Mouse (Mus musculus): ENCODE results near the gene Tlr9. TPM values are rescaled to one million over a fixed set of nuclear protein-coding genes. Genes with fewer than 3 reads are reported as not detected.
A peak's percentile ranks its signal among the peaks of the same experiment; 100 is the strongest.

Tlr9 gene
- polyA plus RNA-seq, 1 experiment from 2014 or later: 0.07 TPM

DNA sequence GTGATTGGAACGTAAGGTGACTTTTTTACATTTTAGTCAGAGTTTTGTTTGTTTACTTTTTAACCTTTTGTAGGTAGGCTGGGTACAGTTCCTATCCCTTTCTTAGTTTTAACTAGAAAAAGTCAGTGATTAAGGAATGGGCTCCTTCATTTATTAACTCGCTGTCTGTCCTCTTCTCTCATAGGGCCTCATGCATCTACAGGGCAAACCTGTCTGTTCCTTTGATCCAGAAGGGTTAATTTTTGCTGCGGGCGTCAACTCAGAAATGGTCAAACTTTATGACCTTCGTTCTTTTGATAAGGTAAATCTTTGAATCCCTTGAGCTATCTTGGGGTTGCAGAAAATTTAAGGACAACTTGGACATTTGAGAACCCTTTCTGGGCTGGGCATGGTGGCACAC is 38.4 kb upstream of the Tlr9 start:
- Histone ChIP-seq H3K4me1 (ENCODE audit: control insufficient read depth, insufficient read depth, low read length) (no peaks in the 10 kb centered on the region), H3K9ac (ENCODE audit: low read depth, low read length) (no peak overlapping the region), H3K27ac (replicated peaks; ENCODE audit: low read depth, low read length) (no peak overlapping the region), H3K36me3 (ENCODE audit: control insufficient read depth, insufficient read depth, low read length) (peaks cover 99% of the 10 kb centered on the region), H3K4me3 (ENCODE audit: low read depth, low read length) (no peak overlapping the region), H3K9me3 (ENCODE audit: control insufficient read depth, low read length) (no peaks in the 10 kb centered on the region), H3K4me2 (ENCODE audit: low read depth, low read length) (no peak overlapping the region), H3K27me3 (replicated peaks; ENCODE audit: control insufficient read depth, insufficient read depth, low read length) (no peaks in the 10 kb centered on the region)
- DNase-seq (ENCODE audit: low spot score) (no peak), ATAC-seq (ENCODE audit: low read depth) (no peak)
- 89% methylated on average over 5 of the region's 5 CpGs for WGBS

DNA sequence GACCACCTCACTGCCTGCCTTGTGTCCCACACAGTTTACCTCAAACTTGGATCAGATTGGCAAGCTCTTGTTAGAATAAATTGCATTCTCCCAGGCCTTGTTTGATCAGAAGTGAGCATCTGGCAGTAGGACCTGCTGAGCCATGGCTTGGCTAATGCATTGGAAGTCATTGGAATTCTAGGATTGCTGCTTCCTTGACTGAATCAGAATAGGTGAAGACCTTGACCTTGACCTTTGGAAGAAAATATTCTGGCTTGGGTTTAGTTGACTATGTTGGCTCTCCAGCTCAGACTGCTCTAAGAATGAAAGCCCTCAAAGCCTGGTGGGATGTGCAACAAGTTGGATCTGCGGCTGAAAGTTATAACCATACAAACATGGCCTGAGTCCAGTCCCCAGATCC is 31.0 kb upstream of the Tlr9 start:
- no peak for ATAC-seq (ENCODE audit: low read depth)
- Histone ChIP-seq H3K36me3 (ENCODE audit: control insufficient read depth, insufficient read depth, low read length) (peaks cover 83% of the 10 kb centered on the region), H3K4me1 (ENCODE audit: control insufficient read depth, insufficient read depth, low read length) (no peaks in the 10 kb centered on the region), H3K9ac (ENCODE audit: low read depth, low read length) (no peak overlapping the region), H3K27me3 (replicated peaks; ENCODE audit: control insufficient read depth, insufficient read depth, low read length) (no peaks in the 10 kb centered on the region), H3K9me3 (ENCODE audit: control insufficient read depth, low read length) (no peaks in the 10 kb centered on the region), H3K4me3 (ENCODE audit: low read depth, low read length) (no peak overlapping the region), H3K27ac (replicated peaks; ENCODE audit: low read depth, low read length) (no peak overlapping the region), H3K4me2 (ENCODE audit: low read depth, low read length) (no peak overlapping the region)
- WGBS: 100% methylated on average over 1 of the region's 1 CpGs
- no peak for DNase-seq (ENCODE audit: low spot score)

DNA sequence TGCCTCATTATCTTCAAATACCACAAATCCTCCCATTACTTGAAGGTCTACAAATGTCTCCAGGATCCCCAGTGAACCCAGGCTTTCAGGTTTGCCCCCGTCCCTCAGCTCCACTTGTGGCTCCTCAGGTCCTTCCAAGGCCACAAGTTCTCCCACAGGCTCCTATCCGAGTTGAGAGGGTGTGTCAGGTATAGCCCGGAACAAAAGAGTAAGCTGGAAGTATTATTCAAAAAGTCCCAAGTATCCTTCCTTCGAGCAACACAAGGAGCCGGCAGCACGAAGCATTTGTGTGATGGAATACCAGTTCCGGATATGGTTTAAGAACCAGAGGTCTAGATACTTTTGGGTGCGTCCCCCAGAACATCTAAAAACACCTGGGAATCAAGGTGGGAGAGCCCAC is 30.4 kb upstream of the Tlr9 start:
- ATAC-seq (ENCODE audit: low read depth) (no peak), DNase-seq (ENCODE audit: low spot score) (no peak)
- no peaks in the 10 kb centered on the region for H3K27me3 ChIP-seq (replicated peaks; ENCODE audit: control insufficient read depth, insufficient read depth, low read length)
- H3K4me1 ChIP-seq (ENCODE audit: control insufficient read depth, insufficient read depth, low read length): no peaks in the 10 kb centered on the region
- no peak overlapping the region for H3K9ac ChIP-seq (ENCODE audit: low read depth, low read length)
- no peak overlapping the region for H3K4me3 ChIP-seq (ENCODE audit: low read depth, low read length)
- H3K36me3 ChIP-seq (ENCODE audit: control insufficient read depth, insufficient read depth, low read length): peaks cover 83% of the 10 kb centered on the region
- no peak overlapping the region for H3K4me2 ChIP-seq (ENCODE audit: low read depth, low read length)
- 91% methylated on average over 8 of the region's 8 CpGs for WGBS
- H3K9me3 ChIP-seq (ENCODE audit: control insufficient read depth, low read length): no peaks in the 10 kb centered on the region
- no peak overlapping the region for H3K27ac ChIP-seq (replicated peaks; ENCODE audit: low read depth, low read length)

DNA sequence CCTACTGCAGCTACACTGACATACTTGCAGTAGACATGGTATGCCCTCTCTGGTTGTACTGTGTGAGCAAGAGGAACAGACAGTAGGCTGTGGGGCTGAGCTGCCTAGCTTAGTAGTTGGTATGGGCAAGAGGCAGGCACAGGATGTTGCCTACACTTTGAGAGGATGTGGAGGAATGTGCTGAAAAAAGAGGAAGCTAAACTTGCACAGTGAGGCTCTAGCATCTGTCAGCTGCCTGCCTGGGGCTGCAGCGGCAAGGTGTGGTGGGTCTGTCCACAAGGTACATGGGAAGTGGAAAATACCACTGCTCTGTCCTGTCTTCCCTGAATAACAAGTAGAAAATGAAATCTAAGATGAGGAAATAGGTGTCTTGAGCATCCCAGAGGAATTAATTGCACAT is 29.4 kb upstream of the Tlr9 start:
- WGBS: 82% methylated on average over 1 of the region's 1 CpGs
- Histone ChIP-seq H3K4me2 (ENCODE audit: low read depth, low read length) (no peak overlapping the region), H3K36me3 (ENCODE audit: control insufficient read depth, insufficient read depth, low read length) (peaks cover 74% of the 10 kb centered on the region), H3K9me3 (ENCODE audit: control insufficient read depth, low read length) (no peaks in the 10 kb centered on the region), H3K4me3 (ENCODE audit: low read depth, low read length) (no peak overlapping the region), H3K27ac (replicated peaks; ENCODE audit: low read depth, low read length) (no peak overlapping the region), H3K9ac (ENCODE audit: low read depth, low read length) (no peak overlapping the region), H3K27me3 (replicated peaks; ENCODE audit: control insufficient read depth, insufficient read depth, low read length) (no peaks in the 10 kb centered on the region), H3K4me1 (ENCODE audit: control insufficient read depth, insufficient read depth, low read length) (peaks cover 4% of the 10 kb centered on the region; the same call in 1 of the 2 replicates)
- no peak for DNase-seq (ENCODE audit: low spot score)
- ATAC-seq (ENCODE audit: low read depth): no peak

DNA sequence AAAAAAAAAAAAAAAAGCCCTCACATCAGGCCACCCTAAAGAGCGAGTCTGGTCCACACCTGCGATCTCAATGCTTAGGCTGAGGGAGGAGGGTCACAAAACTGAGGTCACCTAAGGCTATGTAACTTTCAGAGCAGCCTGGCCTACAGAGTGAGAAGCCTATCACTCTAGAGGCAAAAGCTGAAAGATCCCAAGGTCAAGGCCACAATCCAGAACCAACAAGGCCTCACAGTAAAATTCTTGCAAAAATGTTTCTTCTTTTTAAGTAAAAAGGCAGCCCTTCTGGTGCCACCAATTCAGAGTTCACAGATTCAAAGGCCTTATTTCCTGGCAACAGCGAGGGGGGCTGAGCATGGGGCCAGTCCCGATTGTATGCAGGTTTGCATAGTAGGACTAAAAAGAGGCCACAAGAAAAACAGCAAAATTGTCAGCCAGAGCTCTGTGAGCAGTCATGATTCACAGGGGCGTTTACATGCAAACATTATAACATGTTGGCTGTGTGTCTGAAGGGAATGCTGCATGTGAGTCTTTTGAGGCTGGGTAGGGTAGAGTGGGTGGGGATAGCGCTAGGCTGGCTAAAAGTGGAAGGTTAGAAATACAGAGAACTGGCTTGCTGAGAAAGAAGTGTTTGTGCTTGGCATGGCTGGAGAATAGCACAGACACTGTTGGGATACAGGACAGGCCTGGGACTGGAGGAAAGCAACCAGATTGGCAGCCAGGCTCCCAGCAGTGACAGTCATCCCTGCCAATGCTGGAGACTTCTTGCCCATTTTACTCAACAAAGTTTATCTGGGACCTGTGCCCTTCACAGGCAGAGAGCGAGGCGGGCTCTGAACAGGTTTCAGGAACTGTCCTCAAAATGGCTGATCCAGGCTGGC is 28.2 kb upstream of the Tlr9 start:
- Histone ChIP-seq H3K4me3 (ENCODE audit: low read depth, low read length) (no peak overlapping the region), H3K9ac (ENCODE audit: low read depth, low read length) (no peak overlapping the region), H3K27ac (replicated peaks; ENCODE audit: low read depth, low read length) (no peak overlapping the region), H3K36me3 (ENCODE audit: control insufficient read depth, insufficient read depth, low read length) (peaks cover 62% of the 10 kb centered on the region), H3K4me2 (ENCODE audit: low read depth, low read length) (no peak overlapping the region), H3K4me1 (ENCODE audit: control insufficient read depth, insufficient read depth, low read length) (peaks cover 10% of the 10 kb centered on the region; the same call in 1 of the 2 replicates), H3K9me3 (ENCODE audit: control insufficient read depth, low read length) (no peaks in the 10 kb centered on the region), H3K27me3 (replicated peaks; ENCODE audit: control insufficient read depth, insufficient read depth, low read length) (no peaks in the 10 kb centered on the region)
- DNase-seq (ENCODE audit: low spot score): no peak
- 84% methylated on average over 8 of the region's 8 CpGs for WGBS
- ATAC-seq (ENCODE audit: low read depth): no peak

DNA sequence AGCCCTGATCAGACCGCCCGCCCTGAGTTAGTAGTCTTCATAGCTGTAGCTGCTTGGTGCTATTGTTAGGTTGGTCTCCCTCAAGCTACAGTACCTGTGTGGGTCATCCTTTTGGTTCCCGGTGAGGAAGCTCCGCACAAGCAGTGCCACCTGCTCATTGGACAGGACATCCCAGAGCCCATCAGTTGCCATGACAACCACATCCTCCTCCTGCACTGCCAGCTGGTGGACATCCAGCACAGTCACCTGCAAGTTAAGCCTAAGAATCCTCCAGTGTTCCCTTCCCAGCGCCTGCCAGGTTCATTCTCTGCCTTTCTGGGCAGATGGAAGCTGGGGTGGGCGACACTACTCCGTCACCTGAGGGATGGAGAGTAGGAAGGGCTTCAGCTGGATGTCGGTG is 26.7 kb upstream of the Tlr9 start:
- Histone ChIP-seq H3K27ac (replicated peaks; ENCODE audit: low read depth, low read length) (no peak overlapping the region), H3K4me1 (ENCODE audit: control insufficient read depth, insufficient read depth, low read length) (peaks cover 10% of the 10 kb centered on the region; the same call in 1 of the 2 replicates), H3K36me3 (ENCODE audit: control insufficient read depth, insufficient read depth, low read length) (peaks cover 47% of the 10 kb centered on the region), H3K4me3 (ENCODE audit: low read depth, low read length) (no peak overlapping the region), H3K9me3 (ENCODE audit: control insufficient read depth, low read length) (no peaks in the 10 kb centered on the region), H3K27me3 (replicated peaks; ENCODE audit: control insufficient read depth, insufficient read depth, low read length) (no peaks in the 10 kb centered on the region), H3K9ac (ENCODE audit: low read depth, low read length) (no peak overlapping the region), H3K4me2 (ENCODE audit: low read depth, low read length) (no peak overlapping the region)
- WGBS: 83% methylated on average over 8 of the region's 8 CpGs
- ATAC-seq (ENCODE audit: low read depth): no peak
- no peak for DNase-seq (ENCODE audit: low spot score)

DNA sequence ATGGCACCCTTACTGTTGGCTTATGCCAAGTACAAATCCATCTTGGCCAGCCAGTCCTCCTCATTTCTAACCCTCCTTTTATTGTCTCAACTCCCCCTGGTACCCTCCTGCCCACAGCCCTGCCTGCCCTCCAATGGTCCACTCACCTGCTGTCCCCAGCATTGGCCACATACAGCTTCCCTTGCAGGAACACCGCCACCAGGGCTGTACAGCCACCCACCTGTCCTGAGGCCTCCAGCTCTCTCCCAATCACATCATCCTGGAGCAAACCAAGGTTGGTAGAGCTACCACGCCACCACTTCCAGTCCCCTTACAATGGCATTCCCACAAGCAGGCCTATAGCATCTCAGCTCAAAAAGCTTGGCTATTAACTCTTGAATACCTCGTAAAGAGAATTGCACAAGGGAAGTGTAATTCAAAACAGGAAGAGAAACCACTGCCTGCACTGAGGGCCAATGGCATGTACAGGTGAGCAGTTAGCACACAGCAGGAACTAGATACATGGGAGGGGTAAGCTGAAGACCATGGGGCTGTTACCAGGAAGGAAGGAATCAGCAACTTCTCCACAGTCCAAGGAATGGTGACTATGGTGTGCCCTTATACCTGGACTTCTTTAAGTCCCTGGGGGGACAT is 25.2 kb upstream of the Tlr9 start:
- H3K4me3 ChIP-seq (ENCODE audit: low read depth, low read length): no peak overlapping the region
- no peaks in the 10 kb centered on the region for H3K27me3 ChIP-seq (replicated peaks; ENCODE audit: control insufficient read depth, insufficient read depth, low read length)
- peaks cover 32% of the 10 kb centered on the region for H3K36me3 ChIP-seq (ENCODE audit: control insufficient read depth, insufficient read depth, low read length)
- peaks cover 11% of the 10 kb centered on the region for H3K4me1 ChIP-seq (ENCODE audit: control insufficient read depth, insufficient read depth, low read length)
- ATAC-seq (ENCODE audit: low read depth): no peak
- H3K9ac ChIP-seq (ENCODE audit: low read depth, low read length): no peak overlapping the region
- 83% methylated on average over 3 of the region's 3 CpGs for WGBS
- H3K9me3 ChIP-seq (ENCODE audit: control insufficient read depth, low read length): no peaks in the 10 kb centered on the region
- no peak overlapping the region for H3K4me2 ChIP-seq (ENCODE audit: low read depth, low read length)
- H3K27ac ChIP-seq (replicated peaks; ENCODE audit: low read depth, low read length): no peak overlapping the region
- DNase-seq (ENCODE audit: low spot score): no peak

DNA sequence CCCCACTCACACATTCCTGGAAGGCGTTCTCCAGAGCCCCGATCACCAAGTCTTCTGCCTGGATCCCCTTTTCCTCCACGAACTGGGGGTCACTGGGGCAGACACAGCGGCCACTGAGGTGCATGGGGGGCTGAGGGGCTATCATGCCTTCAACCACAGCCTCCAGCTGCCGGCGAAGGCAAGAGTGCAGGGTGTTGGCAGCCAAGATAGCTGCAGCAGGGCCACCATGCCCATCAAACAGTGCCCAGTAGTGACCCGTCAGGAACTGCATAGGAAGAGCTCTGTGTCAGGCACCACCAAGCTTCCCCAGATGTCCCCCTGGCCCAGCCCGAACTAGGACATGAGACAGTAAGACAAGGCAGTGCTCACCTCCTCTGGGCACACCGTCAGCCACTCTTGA is 24.7 kb upstream of the Tlr9 start:
- no peak overlapping the region for H3K27ac ChIP-seq (replicated peaks; ENCODE audit: low read depth, low read length)
- no peaks in the 10 kb centered on the region for H3K9me3 ChIP-seq (ENCODE audit: control insufficient read depth, low read length)
- H3K4me2 ChIP-seq (ENCODE audit: low read depth, low read length): peak overlapping the region; percentile 73; the same call in 1 of the 2 replicates
- peaks cover 14% of the 10 kb centered on the region for H3K4me1 ChIP-seq (ENCODE audit: control insufficient read depth, insufficient read depth, low read length)
- ATAC-seq (ENCODE audit: low read depth) (no peak), DNase-seq (ENCODE audit: low spot score) (no peak)
- 89% methylated on average over 9 of the region's 9 CpGs for WGBS
- H3K9ac ChIP-seq (ENCODE audit: low read depth, low read length): no peak overlapping the region
- peaks cover 27% of the 10 kb centered on the region for H3K36me3 ChIP-seq (ENCODE audit: control insufficient read depth, insufficient read depth, low read length)
- H3K27me3 ChIP-seq (replicated peaks; ENCODE audit: control insufficient read depth, insufficient read depth, low read length): no peaks in the 10 kb centered on the region
- H3K4me3 ChIP-seq (ENCODE audit: low read depth, low read length): no peak overlapping the region; the same call in 1 of the 2 replicates
